Mouse (Mus musculus) embryonic facial prominence, embryonic 13.5 days (tissue): Measurements from ENCODE around the gene Ptges3. TPM values are rescaled to one million over a fixed set of nuclear protein-coding genes. Genes with fewer than 3 reads are reported as not detected.
A peak's percentile ranks its signal among the peaks of the same experiment; 100 is the strongest.
"Not testable (repeated sequence)": the region's sequence is repeated elsewhere in the genome, so short reads cannot be mapped to it uniquely, and the experiment has no call there.

Experiments
- ATAC-seq: fragments of 200-750 bp; cut with Nextera tagmentation; 2 replicates; pipeline ENCODE4 v1.8.0; 2017; ENCODE audit warnings: low read depth; ENCODE audit not compliant: insufficient number of reproducible peaks, insufficient read depth, low FRiP score, low TSS enrichment
- H3K27ac ChIP-seq: fragments of 300-500 bp; sonication (generic); 2 replicates; pipeline ENCODE4 v1.5.1; 2015; ENCODE audit warnings: moderate library complexity, mild to moderate bottlenecking, inconsistent platforms
- H3K27me3 ChIP-seq: fragments of 300-500 bp; sonication (generic); 2 replicates; pipeline ENCODE4 v1.6.1; 2015; ENCODE audit warnings: mild to moderate bottlenecking, inconsistent platforms
- H3K36me3 ChIP-seq: fragments of 300-500 bp; sonication (generic); 2 replicates; pipeline ENCODE4 v1.6.1; 2015; ENCODE audit warnings: mild to moderate bottlenecking, inconsistent platforms
- H3K4me1 ChIP-seq: fragments of 300-500 bp; sonication (generic); 2 replicates; pipeline ENCODE4 v1.6.1; 2015; ENCODE audit warnings: inconsistent platforms
- H3K4me2 ChIP-seq: fragments of 300-500 bp; sonication (generic); 2 replicates; pipeline ENCODE4 v1.6.1; 2015; ENCODE audit warnings: moderate library complexity, mild to moderate bottlenecking, inconsistent platforms
- H3K4me3 ChIP-seq: fragments of 300-500 bp; sonication (generic); 2 replicates; pipeline ENCODE4 v1.5.1; 2015; ENCODE audit warnings: mild to moderate bottlenecking, inconsistent platforms
- H3K9ac ChIP-seq: fragments of 300-500 bp; sonication (generic); 2 replicates; pipeline ENCODE4 v1.6.1; 2015; ENCODE audit warnings: mild to moderate bottlenecking, inconsistent platforms
- H3K9me3 ChIP-seq: fragments of 300-500 bp; sonication (generic); 2 replicates; pipeline ENCODE4 v1.6.1; 2016; ENCODE audit warnings: inconsistent platforms
- WGBS: fragments of 180-500 bp; shearing (Covaris S2); methylation state at CpG from one replicate; pipeline ENCODE4 v1.1.7; 2015; ENCODE audit warnings: mixed read lengths; 5-methylcytosine and 5-hydroxymethylcytosine counted together
- polyA plus RNA-seq: library from polyadenylated mRNA; unstranded; fragments of >200 nt; fragmentation: Nextera tagmentation; extraction: Ambion mirVana; gene quantifications from 2 replicates; pipeline ENCODE4 v1.2.1, GENCODE M21; 2015

Ptges3 gene
- polyA plus RNA-seq, 1 experiment from 2014 or later: 556 TPM

GRCm38 (mm10) chr10:128083688-128084087, 24.9 kb downstream of the Ptges3 start:
- Histone ChIP-seq H3K27ac (peak overlapping the region; percentile 85), H3K4me3 (peak overlapping the region; percentile 97)

GRCm38 (mm10) chr10:128084160-128084559, 25.4 kb downstream of the Ptges3 start:
- Histone ChIP-seq H3K9ac (peak overlapping the region; percentile 99), H3K4me3 (peak overlapping the region; percentile 97), H3K4me1 (peaks cover 19% of the 10 kb centered on the region), H3K27ac (0 out of 2 replicates have a peak overlapping the region, but pooled peaks have one; percentile 85), H3K9me3 (no peaks in the 10 kb centered on the region), H3K27me3 (no peaks in the 10 kb centered on the region), H3K4me2 (peak overlapping the region; percentile 92), H3K36me3 (peaks cover 45% of the 10 kb centered on the region)
- ATAC-seq: no peak
- 4% methylated on average over 3 of the region's 3 CpGs for WGBS

More at GRCm38 (mm10) chr10:128083688-128084087, 24.9 kb downstream of the Ptges3 start:
- WGBS: under 1% methylated on average over 22 of the region's 22 CpGs
- no peaks in the 10 kb centered on the region for H3K9me3 ChIP-seq
- no peaks in the 10 kb centered on the region for H3K27me3 ChIP-seq
- peaks cover 41% of the 10 kb centered on the region for H3K36me3 ChIP-seq
- H3K4me1 ChIP-seq: peaks cover 19% of the 10 kb centered on the region
- peak overlapping the region; percentile 92 for H3K4me2 ChIP-seq
- ATAC-seq: no peak
- peak overlapping the region; percentile 99 for H3K9ac ChIP-seq

GRCm38 (mm10) chr10:128086391-128086790, 27.6 kb downstream of the Ptges3 start:
- H3K4me1 ChIP-seq: peaks cover 28% of the 10 kb centered on the region
- no peak overlapping the region for H3K4me3 ChIP-seq
- H3K27ac ChIP-seq: no peak overlapping the region
- no peak overlapping the region for H3K9ac ChIP-seq
- WGBS: 79% methylated on average over 6 of the region's 6 CpGs
- no peak for ATAC-seq
- no peak overlapping the region for H3K4me2 ChIP-seq
- H3K9me3 ChIP-seq: no peaks in the 10 kb centered on the region
- peaks cover 59% of the 10 kb centered on the region for H3K36me3 ChIP-seq
- no peaks in the 10 kb centered on the region for H3K27me3 ChIP-seq

GRCm38 (mm10) chr10:128087216-128087615, 28.5 kb downstream of the Ptges3 start:
- WGBS: 77% methylated on average over 2 of the region's 2 CpGs
- not testable (repeated sequence) for H3K27me3 ChIP-seq, H3K9me3 ChIP-seq, H3K27ac ChIP-seq, ATAC-seq, H3K9ac ChIP-seq, H3K4me3 ChIP-seq, H3K4me2 ChIP-seq
- Histone ChIP-seq H3K4me1 (peaks cover 31% of the 10 kb centered on the region), H3K36me3 (peaks cover 59% of the 10 kb centered on the region)

GRCm38 (mm10) chr10:128088181-128088580, 29.4 kb downstream of the Ptges3 start:
- 89% methylated on average over 5 of the region's 5 CpGs for WGBS
- no peak overlapping the region for H3K4me3 ChIP-seq
- H3K36me3 ChIP-seq: peaks cover 59% of the 10 kb centered on the region
- H3K9me3 ChIP-seq: no peaks in the 10 kb centered on the region
- H3K4me2 ChIP-seq: no peak overlapping the region
- ATAC-seq: no peak
- H3K27me3 ChIP-seq: no peaks in the 10 kb centered on the region
- no peak overlapping the region for H3K27ac ChIP-seq
- no peak overlapping the region for H3K9ac ChIP-seq
- H3K4me1 ChIP-seq: peaks cover 29% of the 10 kb centered on the region

GRCm38 (mm10) chr10:128089842-128090241, 31.1 kb downstream of the Ptges3 start:
- Histone ChIP-seq H3K36me3 (peaks cover 57% of the 10 kb centered on the region), H3K4me3 (no peak overlapping the region), H3K27ac (no peak overlapping the region), H3K4me1 (peaks cover 40% of the 10 kb centered on the region), H3K4me2 (no peak overlapping the region), H3K9ac (no peak overlapping the region), H3K9me3 (no peaks in the 10 kb centered on the region), H3K27me3 (no peaks in the 10 kb centered on the region)
- WGBS: 63% methylated on average over 5 of the region's 5 CpGs
- no peak for ATAC-seq

GRCm38 (mm10) chr10:128090651-128091563, 32.2 kb downstream of the Ptges3 start:
- H3K27ac ChIP-seq: peak overlapping the region; percentile 57; the same call in 1 of the 2 replicates
- H3K4me3 ChIP-seq: peak overlapping the region; percentile 74
- peak; percentile 44; the same call in 1 of the 2 replicates for ATAC-seq
- no peaks in the 10 kb centered on the region for H3K9me3 ChIP-seq
- WGBS: 8% methylated on average over 14 of the region's 14 CpGs
- peaks cover 41% of the 10 kb centered on the region for H3K4me1 ChIP-seq
- no peaks in the 10 kb centered on the region for H3K27me3 ChIP-seq
- peak overlapping the region; percentile 80 for H3K9ac ChIP-seq
- peaks cover 46% of the 10 kb centered on the region for H3K36me3 ChIP-seq
- H3K4me2 ChIP-seq: peak overlapping the region; percentile 92

GRCm38 (mm10) chr10:128091564-128092505, 33.1 kb downstream of the Ptges3 start, which contains the start of gene Baz2a:
Gene Baz2a, plus strand, starts transcription at chr10:128091577.
- 1% methylated on average over 20 of the region's 20 CpGs for WGBS
- Histone ChIP-seq H3K4me3 (peak within 1 kb of the TSS; percentile 74), H3K4me1 (peaks cover 46% of the 10 kb centered on the region), H3K36me3 (peaks cover 37% of the 10 kb centered on the region), H3K9ac (peak within 1 kb of the TSS; percentile 80), H3K4me2 (peak within 1 kb of the TSS; percentile 92), H3K27me3 (no peaks in the 10 kb centered on the region), H3K27ac (peak within 1 kb of the TSS; percentile 90), H3K9me3 (no peaks in the 10 kb centered on the region)
- ATAC-seq: no peak

GRCm38 (mm10) chr10:128092506-128093495, 34.0 kb downstream of the Ptges3 start:
- H3K9ac ChIP-seq: peak overlapping the region; percentile 80
- no peaks in the 10 kb centered on the region for H3K9me3 ChIP-seq
- peak overlapping the region; percentile 92 for H3K4me2 ChIP-seq
- H3K36me3 ChIP-seq: peaks cover 27% of the 10 kb centered on the region
- H3K4me1 ChIP-seq: peaks cover 46% of the 10 kb centered on the region
- H3K4me3 ChIP-seq: peak overlapping the region; percentile 74
- under 1% methylated on average over 83 of the region's 88 CpGs for WGBS
- ATAC-seq: peak; percentile 28
- H3K27me3 ChIP-seq: no peaks in the 10 kb centered on the region
- peak overlapping the region; percentile 90 for H3K27ac ChIP-seq

GRCm38 (mm10) chr10:128093496-128094294, 34.9 kb downstream of the Ptges3 start:
- ATAC-seq: no peak
- Histone ChIP-seq H3K27me3 (no peaks in the 10 kb centered on the region), H3K4me1 (peaks cover 54% of the 10 kb centered on the region), H3K36me3 (peaks cover 18% of the 10 kb centered on the region), H3K9me3 (no peaks in the 10 kb centered on the region), H3K27ac (peak overlapping the region; percentile 90), H3K9ac (peak overlapping the region; percentile 80), H3K4me2 (peak overlapping the region; percentile 92), H3K4me3 (peak overlapping the region; percentile 74)
- WGBS: 22% methylated on average over 13 of the region's 13 CpGs
